Mouse (Mus musculus): ENCODE data around the gene Gm3402.
"Not testable (repeated sequence)": the region's sequence is repeated elsewhere in the genome, so short reads cannot be mapped to it uniquely, and the experiment has no call there.

Gene Gm3402

GRCm38 (mm10) chr5:146513823-146514222 is at the start of gene Gm3402:
Gm3402 (plus strand) TSS chr5:146514123.
- DNase-seq (ENCODE audit: inconsistent age in 2 of 2, low spot score in 1 of 2), result not testable (repeated sequence)

DNA sequence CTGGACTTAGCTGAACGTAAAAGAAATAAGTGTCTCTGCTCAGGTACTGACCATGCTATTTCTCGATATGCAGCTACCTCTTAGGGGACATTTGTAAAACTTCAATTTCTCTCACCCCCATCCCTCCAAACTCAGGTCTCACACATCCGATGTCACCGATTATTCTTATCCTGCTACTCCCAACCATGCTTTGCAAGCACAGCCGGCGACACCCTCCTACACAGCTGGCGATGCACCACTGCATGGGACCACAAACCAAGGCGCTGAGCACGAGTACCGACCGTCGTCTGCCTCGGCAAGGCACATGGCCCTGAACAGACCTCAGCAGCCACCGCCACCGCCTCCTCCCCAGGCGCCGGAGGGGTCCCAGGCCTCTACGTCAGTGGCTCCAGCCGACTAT is 47.3 kb upstream of the Gm3402 start:
- no peak for DNase-seq (ENCODE audit: inconsistent age in 2 of 2, low spot score in 1 of 2)

- DNase-seq (ENCODE audit: inconsistent age in 2 of 2, low spot score in 1 of 2), result no peak
These were observed 45.6 kb upstream of the Gm3402 start for GRCm38 (mm10) chr5:146468311-146468710.

DNA sequence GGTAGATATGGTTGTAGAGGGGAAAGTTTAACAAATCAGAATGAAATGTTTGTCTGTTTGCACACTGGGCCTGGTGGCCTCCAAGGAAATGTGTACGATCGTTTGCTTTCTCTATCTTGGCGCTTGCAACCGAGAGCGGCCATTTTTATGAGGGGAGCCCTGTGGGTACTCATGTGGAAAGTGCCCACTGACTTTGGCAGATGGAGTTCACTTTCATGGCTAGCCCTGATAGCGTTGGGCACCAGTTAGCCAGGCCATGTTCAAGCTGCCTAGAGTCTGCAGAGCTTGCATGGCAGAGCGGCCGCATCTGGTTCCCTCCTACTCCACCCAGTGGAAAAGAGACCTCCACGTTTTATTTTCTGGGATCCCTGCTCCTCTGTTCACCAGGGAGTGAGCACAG is 43.1 kb upstream of the Gm3402 start:
- DNase-seq (ENCODE audit: inconsistent age in 2 of 2, low spot score in 1 of 2), result no peak

DNA sequence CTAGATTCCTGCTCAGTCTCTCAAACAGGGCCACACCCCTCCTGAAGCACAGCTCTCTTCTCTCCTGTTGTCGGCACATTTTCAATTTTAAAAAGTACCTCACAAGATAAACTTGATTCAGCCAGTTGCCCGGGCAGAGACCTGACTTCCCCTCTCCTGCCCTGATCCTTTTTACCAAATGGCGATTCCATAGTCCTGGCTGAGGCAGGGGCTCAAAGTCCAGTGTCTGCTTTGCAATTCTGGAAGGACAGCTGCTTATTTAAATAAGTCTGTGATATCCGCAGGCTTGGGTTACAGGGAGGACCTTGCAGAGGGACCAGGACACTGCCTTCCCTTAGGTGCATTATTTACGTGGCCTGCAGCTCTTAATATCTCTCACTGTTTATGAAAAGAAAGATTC is 42.6 kb upstream of the Gm3402 start:
- DNase-seq (ENCODE audit: inconsistent age in 2 of 2, low spot score in 1 of 2), result no peak

- peak; percentile 70 to 76 for DNase-seq (ENCODE audit: inconsistent age in 2 of 2, low spot score in 1 of 2)
These were observed 42.1 kb upstream of the Gm3402 start for GRCm38 (mm10) chr5:146471821-146472220.

DNA sequence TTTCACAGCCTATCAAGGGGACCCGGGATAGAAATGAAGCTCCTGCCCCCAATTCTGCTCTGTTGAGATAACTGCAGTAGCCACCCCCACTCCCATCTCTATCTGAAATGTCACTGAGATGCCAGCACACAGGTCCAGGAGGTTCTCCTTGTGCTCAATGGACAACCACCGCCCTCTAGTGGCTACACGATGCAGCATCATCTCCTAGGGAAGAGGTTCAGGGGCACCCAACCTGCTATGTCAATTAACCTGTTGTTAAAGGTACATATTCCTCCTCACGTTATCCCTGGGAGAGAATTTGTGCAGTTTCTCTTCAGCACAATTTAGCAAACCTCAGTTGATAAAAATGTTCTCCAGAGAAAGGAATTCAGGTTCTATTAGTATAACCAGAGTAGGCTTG is 34.4 kb upstream of the Gm3402 start:
- DNase-seq (ENCODE audit: inconsistent age in 2 of 2, low spot score in 1 of 2), result peak; percentile 39 to 74

GRCm38 (mm10) chr5:146481665-146482064 is 32.3 kb upstream of the Gm3402 start, which contains the start of gene Gm6408:
Gm6408 (plus strand) TSS chr5:146481965.
- DNase-seq (ENCODE audit: inconsistent age in 2 of 2, low spot score in 1 of 2), result not testable (repeated sequence)

- DNase-seq (ENCODE audit: inconsistent age in 2 of 2, low spot score in 1 of 2), result peak; percentile 27 to 73
These were observed 25.0 kb upstream of the Gm3402 start for GRCm38 (mm10) chr5:146488959-146489358.

DNA sequence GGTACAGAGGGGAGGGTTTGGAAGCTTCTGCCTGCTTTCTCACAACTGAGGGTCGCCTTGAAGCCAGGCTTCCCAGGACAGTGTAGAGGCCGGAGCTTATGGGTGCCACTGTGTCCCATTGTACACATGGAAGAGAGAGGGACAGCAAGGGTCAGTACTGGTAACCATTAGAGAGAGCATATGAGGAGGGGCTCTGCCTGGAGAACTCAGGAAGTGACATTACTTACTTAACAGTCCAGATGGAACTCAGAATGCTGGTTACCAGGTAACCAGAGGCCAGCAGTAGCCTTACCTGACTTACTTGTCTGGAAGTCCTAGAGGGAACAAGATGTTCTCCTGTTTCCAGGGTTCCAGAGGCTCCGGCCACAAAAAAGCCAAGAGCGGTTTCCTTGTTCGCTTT is 22.9 kb upstream of the Gm3402 start, which contains the start of gene Gm6370:
Gm6370 (plus strand) TSS at position 301 of the 400 bp plus-strand sequence.
- not testable (repeated sequence) for DNase-seq (ENCODE audit: inconsistent age in 2 of 2, low spot score in 1 of 2)

DNA sequence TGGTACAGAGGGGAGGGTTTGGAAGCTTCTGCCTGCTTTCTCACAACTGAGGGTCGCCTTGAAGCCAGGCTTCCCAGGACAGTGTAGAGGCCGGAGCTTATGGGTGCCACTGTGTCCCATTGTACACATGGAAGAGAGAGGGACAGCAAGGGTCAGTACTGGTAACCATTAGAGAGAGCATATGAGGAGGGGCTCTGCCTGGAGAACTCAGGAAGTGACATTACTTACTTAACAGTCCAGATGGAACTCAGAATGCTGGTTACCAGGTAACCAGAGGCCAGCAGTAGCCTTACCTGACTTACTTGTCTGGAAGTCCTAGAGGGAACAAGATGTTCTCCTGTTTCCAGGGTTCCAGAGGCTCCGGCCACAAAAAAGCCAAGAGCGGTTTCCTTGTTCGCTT is 11.8 kb upstream of the Gm3402 start, which contains the start of gene 4930449I24Rik:
4930449I24Rik (plus strand) TSS at position 301 of the 400 bp plus-strand sequence.
- DNase-seq (ENCODE audit: inconsistent age in 2 of 2, low spot score in 1 of 2), result not testable (repeated sequence)

- DNase-seq (ENCODE audit: inconsistent age in 2 of 2, low spot score in 1 of 2), result not testable (repeated sequence)
These were observed 11.6 kb downstream of the Gm3402 start, which contains the start of gene Gm3404 for GRCm38 (mm10) chr5:146525501-146525900. Gm3404 (plus strand) TSS chr5:146525801.

DNA sequence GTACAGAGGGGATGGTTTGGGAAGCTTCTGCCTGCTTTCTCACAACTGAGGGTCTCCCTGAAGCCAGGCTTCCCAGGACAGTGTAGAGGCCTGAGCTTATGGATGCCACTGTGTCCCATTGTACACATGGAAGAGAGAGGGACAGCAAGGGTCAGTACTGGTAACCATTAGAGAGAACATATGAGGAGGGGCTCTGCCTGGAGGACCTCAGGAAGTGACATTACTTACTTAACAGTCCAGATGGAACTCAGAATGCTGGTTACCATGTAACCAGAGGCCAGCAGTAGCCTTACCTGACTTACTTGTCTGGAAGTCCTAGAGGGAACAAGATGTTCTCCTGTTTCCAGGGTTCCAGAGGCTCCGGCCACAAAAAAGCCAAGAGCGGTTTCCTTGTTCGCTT is 23.4 kb downstream of the Gm3402 start, which contains the start of gene Gm3409:
Gm3409 (plus strand) TSS at position 301 of the 400 bp plus-strand sequence.
- not testable (repeated sequence) for DNase-seq (ENCODE audit: inconsistent age in 2 of 2, low spot score in 1 of 2)

GRCm38 (mm10) chr5:146555836-146556235 is 41.9 kb downstream of the Gm3402 start, which contains the start of gene Gm3415:
Gm3415 (plus strand) TSS chr5:146556136.
- not testable (repeated sequence) for DNase-seq (ENCODE audit: inconsistent age in 2 of 2, low spot score in 1 of 2)

- no peak for DNase-seq (ENCODE audit: inconsistent age in 2 of 2, low spot score in 1 of 2)
These were observed 50.3 kb downstream of the Gm3402 start for GRCm38 (mm10) chr5:146564259-146564658.

Data from adrenal gland, adult (tissue).